Mouse (Mus musculus): ENCODE data around the gene Nxf3. TPM values are rescaled to one million over a fixed set of nuclear protein-coding genes. Genes with fewer than 3 reads are reported as not detected.

Nxf3 gene
- total RNA-seq (2014; rRNA removed; ENCODE audit: low replicate concordance) (not detected in 2 replicates), polyA plus RNA-seq (2015; fragmentation: Nextera tagmentation; extraction: Ambion mirVana) (0.29 and 0.57 TPM in 2 replicates)

- no peak within 1 kb of the TSS for H3K27ac ChIP-seq (ENCODE audit: low read depth)
- no peaks in the 10 kb centered on the region for H3K9me3 ChIP-seq (replicated peaks; ENCODE audit: control insufficient read depth, low read length)
- 74% methylated on average over 9 of the region's 9 CpGs for WGBS
- DNase-seq (ENCODE audit: low spot score): no peak
- ATAC-seq (ENCODE audit: insufficient read depth, low read depth): no peak
- H3K36me3 ChIP-seq (replicated peaks; ENCODE audit: control insufficient read depth, insufficient read depth, low read length): no peaks in the 10 kb centered on the region
- no peaks in the 10 kb centered on the region for H3K27me3 ChIP-seq (ENCODE audit: control insufficient read depth, insufficient read depth, low read length)
- H3K4me3 ChIP-seq (ENCODE audit: low read depth, low read length): no peak within 1 kb of the TSS
- no peak within 1 kb of the TSS for H3K4me2 ChIP-seq (ENCODE audit: low read depth, low read length)
- TF ChIP-seq EP300 (IDR thresholded peaks at IDR 0.05; ENCODE audit: low read depth): no peak
- H3K9ac ChIP-seq (replicated peaks; ENCODE audit: low read depth, low read length): no peak within 1 kb of the TSS
- H3K4me1 ChIP-seq (ENCODE audit: control insufficient read depth, insufficient read depth): no peaks in the 10 kb centered on the region
Observed at GRCm38 (mm10) chrX:136085155-136085554, at the start of gene Nxf3. TSS of gene Nxf3 (minus strand) at chrX:136085255.

GRCm38 (mm10) chrX:136127744-136128064 lies 42.6 kb upstream of the Nxf3 start:
- ATAC-seq (ENCODE audit: insufficient read depth, low read depth): no peak
- Histone ChIP-seq H3K4me3 (ENCODE audit: low read depth, low read length) (no peak overlapping the region), H3K9me3 (replicated peaks; ENCODE audit: control insufficient read depth, low read length) (no peaks in the 10 kb centered on the region), H3K36me3 (replicated peaks; ENCODE audit: control insufficient read depth, insufficient read depth, low read length) (no peaks in the 10 kb centered on the region), H3K4me2 (ENCODE audit: low read depth, low read length) (no peak overlapping the region), H3K9ac (replicated peaks; ENCODE audit: low read depth, low read length) (no peak overlapping the region), H3K27me3 (ENCODE audit: control insufficient read depth, insufficient read depth, low read length) (no peaks in the 10 kb centered on the region), H3K4me1 (ENCODE audit: control insufficient read depth, insufficient read depth) (no peaks in the 10 kb centered on the region), H3K27ac (ENCODE audit: low read depth) (no peak overlapping the region)
- peak; percentile 18 for DNase-seq (ENCODE audit: low spot score)
- peak; percentile 61 for TF ChIP-seq CTCF (IDR thresholded peaks at IDR 0.05; ENCODE audit: low read depth)
- no peak for TF ChIP-seq EP300 (IDR thresholded peaks at IDR 0.05; ENCODE audit: low read depth)
- 18% methylated on average over 5 of the region's 5 CpGs for WGBS

GRCm38 (mm10) chrX:136127038-136127743 lies 42.1 kb upstream of the Nxf3 start:
- H3K27ac ChIP-seq (ENCODE audit: low read depth): no peak overlapping the region
- DNase-seq (ENCODE audit: low spot score) (peak; percentile 11), ATAC-seq (ENCODE audit: insufficient read depth, low read depth) (no peak)
- 34% methylated on average over 8 of the region's 8 CpGs for WGBS
- no peaks in the 10 kb centered on the region for H3K36me3 ChIP-seq (replicated peaks; ENCODE audit: control insufficient read depth, insufficient read depth, low read length)
- H3K4me1 ChIP-seq (ENCODE audit: control insufficient read depth, insufficient read depth): no peaks in the 10 kb centered on the region
- H3K27me3 ChIP-seq (ENCODE audit: control insufficient read depth, insufficient read depth, low read length): no peaks in the 10 kb centered on the region
- no peak overlapping the region for H3K4me3 ChIP-seq (ENCODE audit: low read depth, low read length)
- TF ChIP-seq EP300 (IDR thresholded peaks at IDR 0.05; ENCODE audit: low read depth) (no peak), CTCF (IDR thresholded peaks at IDR 0.05; ENCODE audit: low read depth) (peak; percentile 39)
- no peak overlapping the region for H3K4me2 ChIP-seq (ENCODE audit: low read depth, low read length)
- no peaks in the 10 kb centered on the region for H3K9me3 ChIP-seq (replicated peaks; ENCODE audit: control insufficient read depth, low read length)
- H3K9ac ChIP-seq (replicated peaks; ENCODE audit: low read depth, low read length): no peak overlapping the region

- no peak for TF ChIP-seq EP300 (IDR thresholded peaks at IDR 0.05; ENCODE audit: low read depth)
- TF ChIP-seq CTCF (IDR thresholded peaks at IDR 0.05; ENCODE audit: low read depth): no peak
- DNase-seq (ENCODE audit: low spot score): peak; percentile 24
- H3K27me3 ChIP-seq (ENCODE audit: control insufficient read depth, insufficient read depth, low read length): no peaks in the 10 kb centered on the region
- peak overlapping the region; percentile 56 for H3K4me2 ChIP-seq (ENCODE audit: low read depth, low read length)
- peak; percentile 78 for ATAC-seq (ENCODE audit: insufficient read depth, low read depth)
- no peak overlapping the region for H3K9ac ChIP-seq (replicated peaks; ENCODE audit: low read depth, low read length)
- H3K36me3 ChIP-seq (replicated peaks; ENCODE audit: control insufficient read depth, insufficient read depth, low read length): no peaks in the 10 kb centered on the region
- WGBS: 19% methylated on average over 23 of the region's 23 CpGs
- peak overlapping the region; percentile 34 for H3K4me3 ChIP-seq (ENCODE audit: low read depth, low read length)
- H3K4me1 ChIP-seq (ENCODE audit: control insufficient read depth, insufficient read depth): no peaks in the 10 kb centered on the region
- no peak overlapping the region for H3K27ac ChIP-seq (ENCODE audit: low read depth)
- H3K9me3 ChIP-seq (replicated peaks; ENCODE audit: control insufficient read depth, low read length): no peaks in the 10 kb centered on the region
Observed at GRCm38 (mm10) chrX:136115419-136115961, 30.4 kb upstream of the Nxf3 start.

GRCm38 (mm10) chrX:136115015-136115414 lies 30.0 kb upstream of the Nxf3 start:
- Histone ChIP-seq H3K27me3 (ENCODE audit: control insufficient read depth, insufficient read depth, low read length) (no peaks in the 10 kb centered on the region), H3K9me3 (replicated peaks; ENCODE audit: control insufficient read depth, low read length) (no peaks in the 10 kb centered on the region), H3K36me3 (replicated peaks; ENCODE audit: control insufficient read depth, insufficient read depth, low read length) (no peaks in the 10 kb centered on the region), H3K4me3 (ENCODE audit: low read depth, low read length) (no peak overlapping the region), H3K4me1 (ENCODE audit: control insufficient read depth, insufficient read depth) (no peaks in the 10 kb centered on the region), H3K27ac (ENCODE audit: low read depth) (no peak overlapping the region), H3K9ac (replicated peaks; ENCODE audit: low read depth, low read length) (no peak overlapping the region), H3K4me2 (ENCODE audit: low read depth, low read length) (peak overlapping the region; percentile 56; the same call in 1 of the 2 replicates)
- WGBS: 22% methylated on average over 4 of the region's 4 CpGs
- no peak for ATAC-seq (ENCODE audit: insufficient read depth, low read depth)
- TF ChIP-seq CTCF (IDR thresholded peaks at IDR 0.05; ENCODE audit: low read depth) (no peak), EP300 (IDR thresholded peaks at IDR 0.05; ENCODE audit: low read depth) (no peak)
- no peak for DNase-seq (ENCODE audit: low spot score)

Measured in heart, postnatal 0 days (tissue).